Mouse (Mus musculus) liver, embryonic 14.5 days (tissue): ENCODE data around the gene Gm10282.

Source experiments
- CTCF ChIP-seq: IDR thresholded peaks from 2 replicates; pipeline ENCODE4 v1.5.1; 2016; ENCODE audit warnings: antibody characterized with exemption, low read depth, control low read depth
- EP300 ChIP-seq: IDR thresholded peaks from 2 replicates; pipeline ENCODE4 v1.6.1; 2016; ENCODE audit warnings: antibody characterized with exemption, low read depth

GRCm38 (mm10) chr8:72261872-72262271, 43.2 kb downstream of the Gm10282 start:
- TF ChIP-seq EP300 (no peak), CTCF (peak; percentile 42; the same call in 1 of the 2 replicates)
